Mouse (Mus musculus) embryonic fibroblast, embryonic 13.5 days (primary cell): ENCODE data around the gene Col27a1. TPM values are rescaled to one million over a fixed set of nuclear protein-coding genes. Genes with fewer than 3 reads are reported as not detected.

Source experiments
- H3K27ac ChIP-seq: 2 replicates; pipeline ENCODE4 v1.5.1; 2012; ENCODE audit warnings: low read length, control low read depth, inconsistent platforms; ENCODE audit not compliant: insufficient read depth
- H3K4me1 ChIP-seq: 2 replicates; pipeline ENCODE4 v1.6.1; 2011; ENCODE audit warnings: low read length; ENCODE audit not compliant: control insufficient read depth, insufficient read depth
- H3K4me3 ChIP-seq: 2 replicates; pipeline ENCODE4 v1.5.1; 2011; ENCODE audit warnings: mild to moderate bottlenecking, control low read depth, low read length; ENCODE audit not compliant: insufficient read depth
- CTCF ChIP-seq: IDR thresholded peaks from 2 replicates; pipeline ENCODE4 v1.5.1; 2011; ENCODE audit warnings: mild to moderate bottlenecking, control low read depth, low read length, moderate library complexity, borderline replicate concordance; ENCODE audit not compliant: insufficient read depth
- POLR2A ChIP-seq: IDR thresholded peaks from 2 replicates; pipeline ENCODE4 v1.6.1; 2011; ENCODE audit warnings: low read depth, mild to moderate bottlenecking, control low read depth, low read length, moderate library complexity
- polyA plus RNA-seq: library from polyadenylated mRNA; stranded (reverse); fragments of >200 nt; gene quantifications from 2 replicates; pipeline ENCODE4 v1.2.4, GENCODE M21; 2011; ENCODE audit warnings: low read depth; ENCODE audit not compliant: missing spikeins, insufficient read length

Gene Col27a1
- polyA plus RNA-seq, 1 experiment = 18.2 TPM

DNA sequence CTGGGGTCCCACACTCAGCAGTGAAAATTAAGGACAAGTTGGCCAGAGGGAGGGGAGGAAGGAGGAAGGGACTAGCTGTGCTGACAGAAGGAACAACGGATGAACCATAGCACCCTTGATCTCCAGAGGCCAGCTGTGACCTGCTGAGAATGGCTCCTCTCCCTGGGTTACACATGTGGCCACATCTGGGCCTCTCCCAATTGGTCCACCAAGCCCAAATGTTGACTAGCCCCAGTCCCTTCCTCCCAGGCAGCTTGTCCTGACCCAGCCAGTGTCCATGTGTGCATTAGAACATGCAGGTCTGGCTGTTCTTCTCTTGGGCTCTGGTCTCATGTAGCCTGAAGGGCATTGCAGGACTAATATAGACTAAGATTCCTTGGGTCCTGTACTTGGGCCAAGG, 62.8 kb downstream of the Col27a1 start:
- Histone ChIP-seq H3K4me1 (peaks cover 4% of the 10 kb centered on the region), H3K4me3 (no peak overlapping the region), H3K27ac (no peak overlapping the region)
- TF ChIP-seq POLR2A (no peak), CTCF (no peak)

- H3K4me1 ChIP-seq = peaks cover 17% of the 10 kb centered on the region
- no peak for TF ChIP-seq CTCF
- no peak for TF ChIP-seq POLR2A
- no peak overlapping the region for H3K27ac ChIP-seq
- no peak overlapping the region for H3K4me3 ChIP-seq
These were observed 65.0 kb downstream of the Col27a1 start for GRCm38 (mm10) chr4:63278821-63279220.

DNA sequence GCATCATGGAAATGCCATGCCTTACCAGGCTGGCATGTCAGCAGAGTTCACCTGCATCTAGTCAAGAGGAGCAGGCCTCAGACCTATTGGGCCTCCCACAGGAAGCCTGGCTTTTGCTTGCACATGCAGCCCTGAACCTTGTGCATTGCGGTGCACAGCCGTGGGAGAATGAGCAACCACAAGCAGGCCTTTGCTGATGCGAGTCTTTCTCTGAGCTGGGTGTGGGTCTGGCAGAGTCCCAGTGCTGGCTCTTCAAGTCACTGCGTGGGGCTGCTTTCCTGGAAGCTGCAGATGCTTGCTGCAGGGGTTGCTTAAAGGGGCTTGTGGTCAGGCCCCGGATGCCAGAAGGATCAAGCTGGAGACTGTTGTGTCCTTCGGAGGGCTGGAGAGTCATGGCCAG, 67.9 kb downstream of the Col27a1 start:
- peak overlapping the region; percentile 45; the same call in 1 of the 2 replicates for H3K27ac ChIP-seq
- TF ChIP-seq POLR2A (no peak), CTCF (no peak)

DNA sequence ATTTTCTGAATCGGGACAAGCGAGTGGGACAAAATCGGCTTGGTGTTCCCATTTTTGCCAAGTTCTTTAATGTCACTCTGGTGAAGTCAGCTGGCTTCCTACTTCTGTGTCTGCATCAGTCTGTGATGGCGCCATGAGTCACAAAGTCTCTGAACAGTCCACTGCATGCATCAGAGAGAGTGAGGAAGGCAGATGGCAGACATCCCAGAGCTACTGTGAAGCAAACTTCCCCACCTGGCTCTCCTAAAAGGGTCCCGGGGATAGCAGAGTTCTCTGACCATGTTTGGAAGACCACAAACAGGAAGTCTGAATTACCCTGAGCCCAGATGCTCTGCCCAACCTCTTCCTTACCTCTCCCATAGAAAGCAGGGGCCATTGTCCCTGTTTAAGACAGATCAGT, 69.5 kb downstream of the Col27a1 start:
- peaks cover 21% of the 10 kb centered on the region for H3K4me1 ChIP-seq
- no peak for TF ChIP-seq POLR2A
- no peak for TF ChIP-seq CTCF

More for the DNA sequence above, 67.9 kb downstream of the Col27a1 start:
- peaks cover 19% of the 10 kb centered on the region for H3K4me1 ChIP-seq
- H3K4me3 ChIP-seq = no peak overlapping the region

DNA sequence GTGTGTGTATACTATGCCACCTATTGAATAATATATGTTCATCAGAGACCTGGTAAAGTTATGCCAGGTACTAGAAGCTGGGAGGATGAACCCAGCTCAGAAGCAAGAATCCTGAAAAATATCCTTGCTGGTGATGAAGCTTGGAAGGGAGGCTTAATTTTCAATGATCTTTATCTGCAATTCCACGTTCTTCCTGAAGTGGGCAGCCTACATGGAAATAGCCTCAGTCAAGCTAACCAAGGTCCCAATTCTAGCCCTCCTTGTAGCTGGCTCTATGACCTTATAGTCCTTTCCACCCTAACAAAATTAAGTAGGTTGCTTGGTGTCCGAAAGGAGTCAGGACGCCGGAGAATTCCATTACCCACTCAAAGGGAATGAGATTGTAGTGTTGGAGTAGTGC, 72.2 kb downstream of the Col27a1 start:
- H3K4me1 ChIP-seq = peaks cover 32% of the 10 kb centered on the region
- no peak overlapping the region for H3K27ac ChIP-seq
- TF ChIP-seq POLR2A = no peak
- TF ChIP-seq CTCF = no peak

More for the DNA sequence above, 69.5 kb downstream of the Col27a1 start:
- Histone ChIP-seq H3K27ac (no peak overlapping the region), H3K4me3 (no peak overlapping the region)

DNA sequence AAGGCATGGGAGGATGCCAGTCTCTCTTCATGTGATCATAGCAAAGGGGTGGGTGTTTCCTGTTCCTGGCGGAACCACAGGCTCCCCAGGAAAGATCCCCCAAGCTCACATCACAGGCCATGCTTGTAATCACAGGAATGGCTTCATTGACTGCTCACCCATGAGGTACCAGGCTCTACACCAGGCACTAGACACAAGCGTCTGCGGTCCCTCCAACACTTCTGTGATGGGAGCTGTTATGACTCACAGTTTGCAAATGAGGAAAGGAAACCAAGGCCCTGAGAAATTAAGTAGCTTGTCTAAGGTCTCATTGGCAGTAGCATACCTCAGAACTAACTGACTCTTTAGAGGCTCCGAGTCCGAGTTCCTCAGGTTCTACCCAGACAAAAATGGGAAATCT, 74.7 kb downstream of the Col27a1 start:
- H3K4me1 ChIP-seq = peaks cover 25% of the 10 kb centered on the region
- TF ChIP-seq POLR2A = no peak
- TF ChIP-seq CTCF = no peak
- H3K27ac ChIP-seq = 0 out of 2 replicates have a peak overlapping the region, but pooled peaks have one; percentile 49
- no peak overlapping the region for H3K4me3 ChIP-seq

More for the DNA sequence above, 72.2 kb downstream of the Col27a1 start:
- H3K4me3 ChIP-seq = no peak overlapping the region

DNA sequence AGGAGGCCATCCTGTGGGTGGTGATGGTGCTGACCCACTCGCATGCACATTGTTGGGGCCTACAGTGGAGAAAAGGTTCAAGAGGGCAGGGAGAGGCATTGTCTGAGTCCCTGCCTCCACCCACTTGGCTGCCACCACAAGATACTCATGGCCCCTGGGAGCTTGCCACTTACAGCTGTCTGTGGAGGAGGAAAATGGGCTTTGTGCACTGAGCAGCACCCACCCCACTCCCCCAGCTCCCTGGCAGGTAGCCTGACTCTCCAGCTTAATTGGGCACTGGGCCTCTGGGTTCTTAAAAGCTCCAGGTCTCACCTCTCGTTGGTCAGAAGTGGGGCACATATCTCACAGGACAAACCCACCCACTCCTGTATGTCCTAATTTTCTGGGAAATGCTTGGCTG, 76.3 kb downstream of the Col27a1 start:
- Histone ChIP-seq H3K4me3 (no peak overlapping the region), H3K4me1 (peaks cover 20% of the 10 kb centered on the region), H3K27ac (peak overlapping the region; percentile 91)
- TF ChIP-seq CTCF (no peak), POLR2A (no peak)

DNA sequence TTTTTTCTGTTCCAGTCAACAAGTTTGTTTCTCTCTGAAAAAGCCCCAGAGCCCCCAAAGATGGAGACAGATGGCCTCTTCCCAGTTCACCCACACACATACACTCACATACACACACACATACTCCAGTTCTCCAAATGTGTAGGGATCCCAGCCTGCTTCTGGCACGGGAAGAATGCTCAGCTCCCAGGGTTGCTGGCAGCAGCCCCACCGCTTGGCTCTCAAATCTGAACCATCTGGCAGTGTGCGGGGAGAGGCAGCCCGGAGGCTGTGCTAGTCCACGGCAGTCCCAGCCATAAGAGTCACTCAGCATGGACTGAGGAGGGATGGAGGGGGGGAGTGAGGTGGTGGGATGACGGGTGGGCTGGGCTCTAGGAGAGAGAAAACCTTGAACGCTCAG, 77.3 kb downstream of the Col27a1 start:
- TF ChIP-seq CTCF (no peak), POLR2A (no peak; the same call in 1 of the 2 replicates)
- Histone ChIP-seq H3K4me3 (no peak overlapping the region), H3K27ac (peak overlapping the region; percentile 91)

GRCm38 (mm10) chr4:63291658-63292057, 77.9 kb downstream of the Col27a1 start:
- no peak for TF ChIP-seq POLR2A
- no peak for TF ChIP-seq CTCF
- peaks cover 29% of the 10 kb centered on the region for H3K4me1 ChIP-seq

More for the DNA sequence above, 77.3 kb downstream of the Col27a1 start:
- H3K4me1 ChIP-seq = peaks cover 28% of the 10 kb centered on the region

GRCm38 (mm10) chr4:63295641-63296040, 81.8 kb downstream of the Col27a1 start:
- Histone ChIP-seq H3K4me1 (peaks cover 23% of the 10 kb centered on the region), H3K4me3 (no peak overlapping the region), H3K27ac (peak overlapping the region; percentile 73)
- TF ChIP-seq CTCF (no peak), POLR2A (no peak)

More at GRCm38 (mm10) chr4:63291658-63292057, 77.9 kb downstream of the Col27a1 start:
- Histone ChIP-seq H3K4me3 (no peak overlapping the region), H3K27ac (peak overlapping the region; percentile 28; the same call in 1 of the 2 replicates)

- Histone ChIP-seq H3K4me3 (no peak overlapping the region), H3K27ac (peak overlapping the region; percentile 73), H3K4me1 (peaks cover 20% of the 10 kb centered on the region)
- TF ChIP-seq CTCF (no peak), POLR2A (no peak)
These were observed 82.5 kb downstream of the Col27a1 start for GRCm38 (mm10) chr4:63296263-63296662.
